ENCODE assay signal across 8 mouse cellular contexts in the genomic region with DNA sequence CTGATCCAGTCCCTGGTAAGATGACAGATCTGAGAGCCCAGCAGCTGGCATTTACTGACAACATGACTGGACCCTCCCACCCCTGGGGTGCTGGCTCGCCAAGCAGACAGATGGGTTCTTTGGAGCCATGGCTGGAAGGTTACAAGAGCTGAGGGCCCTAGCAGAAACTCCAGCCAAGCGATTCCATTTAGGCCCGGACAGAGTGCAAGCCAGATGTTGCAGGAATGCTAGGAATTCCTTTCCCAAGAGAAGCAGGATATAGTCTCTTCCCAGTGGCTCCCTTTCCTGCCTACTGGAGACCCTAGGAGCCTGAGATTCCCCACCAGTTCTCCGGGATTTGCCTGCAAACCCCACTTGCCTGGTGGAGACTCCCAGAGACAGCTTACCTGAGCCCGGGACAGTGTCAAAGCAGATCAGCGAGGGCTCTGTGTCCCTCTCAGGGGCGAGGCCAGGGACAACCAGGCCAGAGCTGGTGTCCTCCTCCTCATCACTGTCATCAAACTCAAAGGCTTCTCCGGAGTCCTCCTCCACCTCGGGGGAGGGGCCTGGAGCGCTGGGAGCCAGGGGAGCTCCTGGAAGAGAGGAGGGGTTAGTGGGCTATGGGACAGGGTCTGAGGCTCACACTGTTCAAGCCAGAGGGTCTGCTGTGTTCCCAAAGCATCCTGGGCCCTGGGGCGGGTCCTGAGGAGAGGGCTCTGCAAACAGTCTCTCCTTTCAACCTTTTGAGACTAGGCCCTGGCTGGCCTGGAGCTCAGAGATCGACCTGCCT. TPM values are rescaled to one million over a fixed set of nuclear protein-coding genes. Genes with fewer than 3 reads are reported as not detected.
DNase-seq lines count a peak whose midpoint lies in the region; ATAC-seq lines count a peak whose summit lies in the region.

No protein-coding gene starts in this region.

- 17% methylated on average over 12 of the region's 12 CpGs for WGBS in kidney, embryonic 16.5 days

- no peaks in the 10 kb centered on the region for H3K9me3 ChIP-seq in kidney, embryonic 16.5 days (ENCODE audit: low read length)

- peaks cover 38% of the 10 kb centered on the region for H3K4me1 ChIP-seq in kidney, embryonic 16.5 days (ENCODE audit: insufficient read depth, low read length)

- peak overlapping the region; percentile 93 for H3K27ac ChIP-seq in kidney, embryonic 16.5 days (ENCODE audit: low read length)

- H3K4me3 ChIP-seq in kidney, embryonic 16.5 days (ENCODE audit: low read length): 0 out of 2 replicates have a peak overlapping the region, but pooled peaks have one; percentile 7

- ATAC-seq in kidney, embryonic 16.5 days (ENCODE audit: low FRiP score, low TSS enrichment): peak; percentile 49

- peaks cover 8% of the 10 kb centered on the region; the same call in 1 of the 2 replicates for H3K36me3 ChIP-seq in kidney, embryonic 16.5 days (ENCODE audit: insufficient read depth, low read length)

- H3K4me2 ChIP-seq in kidney, embryonic 16.5 days (replicated peaks; ENCODE audit: low read depth, low read length): peak overlapping the region; percentile 13

- DNase-seq in kidney, postnatal 36 days: no peak
- peak; percentile 45 for DNase-seq in embryo, embryonic 10.5 days (ENCODE audit: low spot score)
- DNase-seq in heart, postnatal 4 days: peak; percentile 32
- peak; percentile 70 for DNase-seq in mesoderm, embryonic 11.5 days (ENCODE audit: low read depth, low spot score)
- DNase-seq in thymus, postnatal 4 days: no peak
- DNase-seq in right cerebral cortex, adult 18-20 months: no peak
- no peak for DNase-seq in urinary bladder, postnatal 36 days (ENCODE audit: low spot score in 2 of 2)

- H3K27me3 ChIP-seq in kidney, embryonic 16.5 days (ENCODE audit: insufficient read depth, low read length): no peaks in the 10 kb centered on the region

- H3K9ac ChIP-seq in kidney, embryonic 16.5 days (replicated peaks; ENCODE audit: low read length): peak overlapping the region; percentile 2

RNA-seq across cellular contexts. Expression of a gene that starts 54.8 kb away (rescaled TPM):
- polyA plus RNA-seq in kidney, embryonic 16.5 days (2015; fragmentation: Nextera tagmentation; extraction: Ambion mirVana): 25.4 and 27.7 TPM in 2 replicates
- 10 to 100 TPM; 45.9 to 46.7 TPM for total RNA-seq in heart, postnatal 4 days (2021)

Comparison
In these comparisons a context has a peak if more than half of its experiments do, and no peak if none do; other contexts are left out.
1. DNase-seq: peak in embryo, embryonic 10.5 days (single experiment), heart, postnatal 4 days (single experiment) and mesoderm, embryonic 11.5 days (single experiment); none in kidney, postnatal 36 days (0 of 2), thymus, postnatal 4 days (single experiment), right cerebral cortex, adult 18-20 months (single experiment) and urinary bladder, postnatal 36 days (0 of 2).